Mouse (Mus musculus) erythroblast, embryonic 14.5 days (primary cell): ENCODE results near the gene Tmed10.

Experiments used
- GATA1 ChIP-seq: IDR thresholded peaks from 2 replicates; pipeline ENCODE4 v1.6.1; 2012; ENCODE audit warnings: low read length, inconsistent platforms, mixed read lengths
- TAL1 ChIP-seq: IDR thresholded peaks from 3 replicates; pipeline ENCODE4 v1.6.1; 2012; ENCODE audit warnings: low read length, inconsistent platforms, mixed read lengths

- TF ChIP-seq GATA1 (no peak), TAL1 (no peak)
Observed at GRCm38 (mm10) chr12:85297345-85297997, 77.2 kb downstream of the Tmed10 start.
